Mouse (Mus musculus): ENCODE data around the gene Fam19a2.

DNA sequence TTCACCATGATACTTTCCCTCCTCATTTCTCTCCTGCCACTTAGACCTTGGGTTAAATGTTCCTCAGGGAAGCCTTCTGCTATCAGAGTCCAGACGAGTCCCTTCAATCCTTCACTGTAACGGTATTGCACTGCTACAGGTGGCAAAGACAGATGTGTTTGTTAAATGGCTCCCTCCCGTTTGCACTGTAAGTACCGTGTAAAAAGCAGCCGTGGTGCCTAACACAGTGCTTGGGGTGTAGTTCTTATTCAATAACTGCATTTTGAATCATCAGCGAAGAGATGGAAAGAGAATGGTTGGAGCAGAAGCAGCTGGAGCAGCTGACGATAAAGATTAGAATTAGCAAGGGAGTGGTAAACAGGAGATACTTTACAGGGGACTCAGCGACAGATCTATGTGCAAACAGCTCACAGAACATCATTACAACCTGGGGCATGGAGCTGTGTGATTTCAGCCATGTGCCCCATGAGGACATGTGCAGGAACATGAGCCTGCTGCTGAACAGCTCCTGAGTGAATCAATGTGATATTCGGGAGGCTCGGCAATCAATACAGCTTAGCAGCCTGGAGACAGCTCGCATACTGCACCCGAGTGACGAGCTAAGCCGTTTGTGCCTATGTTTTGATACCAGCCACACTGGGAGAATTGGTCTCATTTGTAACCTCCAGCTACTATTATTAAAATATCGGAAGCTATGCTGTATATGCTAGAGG is 103.5 kb downstream of the Fam19a2 start:
- no peak for TF ChIP-seq CTCF (IDR thresholded peaks at IDR 0.05; ENCODE audit: control insufficient read depth, insufficient read depth, low read length)
- TF ChIP-seq POLR2A (IDR thresholded peaks at IDR 0.05; ENCODE audit: borderline replicate concordance, control insufficient read depth, low read depth, low read length) = no peak

All from bone marrow, adult 2 months (tissue).